Mouse (Mus musculus): ENCODE measurements around the gene Iglon5. TPM values are rescaled to one million over a fixed set of nuclear protein-coding genes. Genes with fewer than 3 reads are reported as not detected.

The Iglon5 gene
- total RNA-seq, 2 experiments from 2014 or later = 0.19 to 0.39 TPM

DNA sequence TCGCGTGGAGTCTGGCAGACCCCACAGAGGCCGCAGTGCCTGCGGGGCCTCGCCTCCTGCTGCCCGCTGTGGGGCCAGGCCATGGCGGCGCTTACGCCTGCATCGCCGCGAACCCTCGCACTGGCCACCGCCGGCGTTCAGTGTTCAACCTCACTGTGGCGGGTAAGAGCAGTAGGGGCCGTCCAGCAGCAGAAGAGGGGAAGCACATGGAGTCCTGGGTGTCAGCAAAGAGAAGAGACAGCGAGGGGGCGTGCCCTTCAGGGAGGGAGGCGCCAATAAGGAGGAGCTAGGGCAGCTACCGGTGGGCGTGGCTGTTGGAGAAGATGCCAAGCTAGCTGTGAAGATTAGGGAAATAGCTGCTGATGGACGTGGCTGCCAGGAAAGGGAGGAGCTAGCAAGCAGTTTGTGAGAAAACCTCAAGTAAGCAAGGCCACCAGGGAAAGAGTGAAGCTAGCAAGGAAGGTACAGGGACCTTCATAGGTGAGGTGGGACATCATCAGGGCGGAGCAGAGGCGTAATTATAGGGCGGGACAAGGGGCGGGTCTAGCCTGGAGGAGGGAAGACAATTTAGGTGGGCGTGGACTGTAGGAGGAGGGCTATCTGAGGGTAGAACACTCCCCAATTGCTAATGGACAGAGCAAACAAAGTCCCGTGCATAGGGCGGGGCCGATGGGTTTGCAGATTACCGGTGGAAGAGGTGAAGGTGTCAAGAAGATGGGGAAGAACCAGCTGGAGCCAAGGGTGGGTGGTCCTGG lies 24.4 kb downstream of the Iglon5 start:
- DNase-seq (ENCODE audit: low spot score) = peak; percentile 88

DNA sequence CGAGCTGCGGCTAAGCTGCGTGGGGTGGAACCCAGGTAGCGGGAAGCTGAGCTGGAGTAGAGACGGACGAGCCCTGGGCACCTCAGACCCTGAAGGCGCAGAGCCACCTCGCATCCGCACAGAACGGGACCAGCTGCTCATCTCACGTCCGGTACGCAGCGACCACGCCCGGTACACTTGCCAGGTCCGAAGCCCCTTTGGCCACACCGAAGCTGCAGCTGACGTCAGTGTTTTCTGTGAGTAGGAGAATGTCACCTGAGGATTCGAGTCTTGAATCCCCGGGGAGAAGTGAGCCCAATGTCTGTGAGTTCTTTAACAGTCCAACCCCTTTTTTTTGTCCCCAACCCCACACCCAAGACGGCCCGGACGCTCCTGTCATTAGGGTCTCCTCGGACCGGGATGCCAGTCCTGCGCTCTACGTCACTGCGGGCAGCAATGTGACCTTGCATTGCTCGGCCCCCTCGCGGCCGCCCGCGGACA lies 25.0 kb downstream of the Iglon5 start:
- no peak for DNase-seq (ENCODE audit: low spot score)

- DNase-seq (ENCODE audit: low spot score) = no peak
Observed at GRCm38 (mm10) chr7:43463976-43464375, 25.9 kb downstream of the Iglon5 start.

- no peak for DNase-seq (ENCODE audit: low spot score)
Observed at GRCm38 (mm10) chr7:43462851-43463250, 27.0 kb downstream of the Iglon5 start, which contains the start of gene Vsig10l. Gene Vsig10l, plus strand, starts transcription at chr7:43463151.

DNA sequence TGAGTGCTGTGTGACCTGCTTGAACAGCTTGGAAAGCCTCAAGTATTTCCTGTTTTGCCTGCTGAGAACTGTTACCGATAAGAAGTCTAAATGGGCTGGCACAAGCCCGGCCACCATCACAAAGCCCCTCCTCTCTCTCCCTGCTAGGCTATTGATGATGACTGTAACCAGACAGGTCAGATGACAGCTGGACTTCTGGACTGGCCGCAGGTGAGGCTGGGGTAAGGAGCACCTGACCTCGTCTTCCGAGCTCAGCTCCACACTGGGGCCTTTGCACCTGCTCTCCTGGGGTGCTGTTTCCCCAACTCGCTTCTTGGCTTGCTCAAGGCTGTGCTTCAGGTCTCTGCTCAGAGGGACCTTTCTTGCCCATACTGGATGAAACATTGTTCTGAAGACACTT lies 35.5 kb downstream of the Iglon5 start:
- DNase-seq (ENCODE audit: low spot score) = no peak

DNA sequence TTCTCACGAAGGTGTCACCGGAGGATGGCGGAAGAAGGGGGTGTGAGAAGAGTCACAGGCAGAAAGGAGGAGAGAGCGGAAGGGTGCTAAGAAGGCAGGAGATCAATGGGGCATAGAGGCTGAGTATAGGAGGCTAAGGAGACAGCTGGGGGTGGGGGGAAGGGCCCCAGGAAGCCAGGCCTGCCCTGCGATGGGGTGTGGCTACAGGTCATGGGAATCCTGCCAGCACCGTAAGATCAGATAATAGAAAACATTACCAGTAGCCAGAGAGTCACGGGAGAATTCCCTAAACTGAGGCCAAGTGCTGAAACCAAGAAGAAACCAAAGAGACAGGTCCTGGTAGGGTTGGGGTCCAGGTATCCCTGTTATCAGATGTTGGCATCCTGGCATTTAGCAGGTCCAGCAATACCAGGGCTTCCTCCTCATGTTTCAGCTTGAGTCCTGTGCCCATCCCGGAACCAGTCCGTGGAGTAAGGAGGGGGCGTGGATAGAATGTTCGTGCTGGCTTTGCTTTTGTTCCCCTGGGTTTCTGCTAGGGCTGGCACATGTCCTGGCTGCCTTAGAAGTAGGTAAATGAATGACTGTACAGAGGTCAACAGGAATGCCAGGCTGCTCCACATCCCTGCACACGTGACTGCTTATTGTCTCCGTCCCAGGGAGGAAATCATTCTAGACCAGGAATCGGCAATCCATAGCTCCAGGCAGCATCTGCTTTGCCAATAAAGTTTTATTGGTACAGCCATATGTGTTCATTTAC lies 36.1 kb downstream of the Iglon5 start:
- no peak for DNase-seq (ENCODE audit: low spot score)

GRCm38 (mm10) chr7:43452609-43453008 lies 37.3 kb downstream of the Iglon5 start:
- DNase-seq (ENCODE audit: low spot score) = no peak

GRCm38 (mm10) chr7:43451726-43452125 lies 38.1 kb downstream of the Iglon5 start:
- DNase-seq (ENCODE audit: low spot score) = no peak

DNA sequence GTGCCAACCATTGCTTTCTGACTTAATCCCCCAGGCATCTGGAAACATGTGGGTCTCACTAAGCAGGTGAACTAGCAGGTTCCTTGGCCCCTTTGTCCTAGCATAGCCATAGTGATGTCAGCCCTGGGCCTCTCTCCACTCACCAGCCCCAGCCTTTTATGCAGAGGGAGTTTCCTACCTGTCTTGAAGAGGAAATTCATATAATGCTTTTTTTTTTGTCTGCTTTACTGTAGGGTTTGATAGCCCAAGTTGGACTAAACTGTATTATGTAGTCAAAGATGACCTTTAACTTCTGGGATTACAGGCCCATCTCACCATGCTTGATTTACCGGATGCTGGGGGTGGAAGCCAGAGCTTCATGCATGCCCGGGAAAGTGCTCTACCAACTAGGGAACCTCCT lies 40.1 kb downstream of the Iglon5 start:
- DNase-seq (ENCODE audit: low spot score) = no peak

- DNase-seq (ENCODE audit: low spot score) = no peak
Observed at GRCm38 (mm10) chr7:43448246-43448645, 41.6 kb downstream of the Iglon5 start.

DNA sequence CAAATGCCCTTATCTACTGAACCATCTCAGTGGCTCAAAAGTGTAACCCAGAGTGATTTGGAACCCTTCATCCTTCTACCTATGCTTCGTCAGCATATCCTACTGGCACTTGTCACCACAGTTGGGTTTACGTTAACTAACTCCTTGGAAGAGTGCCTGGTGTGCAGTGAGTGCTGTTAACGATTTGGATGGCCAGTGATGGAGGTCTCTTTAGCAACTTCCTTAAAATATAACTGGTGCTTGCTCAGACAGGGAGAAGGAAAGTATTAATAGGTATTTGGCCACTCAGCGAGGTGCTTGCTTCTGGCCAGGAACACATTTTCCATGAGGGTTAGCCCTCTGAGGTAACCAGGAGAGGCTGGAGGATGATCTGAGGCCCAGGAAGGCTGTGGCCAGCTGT lies 42.1 kb downstream of the Iglon5 start:
- peak; percentile 50 for DNase-seq (ENCODE audit: low spot score)

- peak; percentile 96 for DNase-seq (ENCODE audit: low spot score)
Observed at GRCm38 (mm10) chr7:43443917-43444293, 46.0 kb downstream of the Iglon5 start, which contains the start of the genes Etfb and Gm45233. Gene Etfb, plus strand, starts transcription at chr7:43444083. Gene Gm45233, plus strand, starts transcription at chr7:43444128.

- DNase-seq (ENCODE audit: low spot score) = peak; percentile 87
Observed at GRCm38 (mm10) chr7:43443126-43443916, 46.6 kb downstream of the Iglon5 start.

DNA sequence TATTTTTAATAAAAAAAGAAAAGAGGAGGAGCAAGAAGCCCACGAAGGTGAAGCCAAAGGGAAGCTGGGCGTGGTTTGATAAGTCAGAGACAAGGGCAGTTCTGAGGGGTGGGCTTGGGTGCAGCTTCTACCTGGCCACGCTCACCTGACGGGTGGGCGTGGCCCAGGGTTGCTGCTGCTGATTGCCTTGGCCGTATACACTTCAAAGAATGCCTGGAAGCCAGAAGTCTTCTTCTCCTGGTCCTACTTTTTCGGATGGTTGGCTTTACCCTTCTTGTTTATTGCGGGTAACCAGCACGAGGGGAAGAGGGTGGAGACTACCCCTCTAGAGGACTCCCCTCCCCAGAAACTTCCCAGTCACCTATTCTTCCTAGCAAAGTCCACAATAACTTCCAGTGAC lies 47.2 kb downstream of the Iglon5 start:
- no peak for DNase-seq (ENCODE audit: low spot score)

GRCm38 (mm10) chr7:43441071-43441470 lies 48.8 kb downstream of the Iglon5 start:
- no peak for DNase-seq (ENCODE audit: low spot score)

DNA sequence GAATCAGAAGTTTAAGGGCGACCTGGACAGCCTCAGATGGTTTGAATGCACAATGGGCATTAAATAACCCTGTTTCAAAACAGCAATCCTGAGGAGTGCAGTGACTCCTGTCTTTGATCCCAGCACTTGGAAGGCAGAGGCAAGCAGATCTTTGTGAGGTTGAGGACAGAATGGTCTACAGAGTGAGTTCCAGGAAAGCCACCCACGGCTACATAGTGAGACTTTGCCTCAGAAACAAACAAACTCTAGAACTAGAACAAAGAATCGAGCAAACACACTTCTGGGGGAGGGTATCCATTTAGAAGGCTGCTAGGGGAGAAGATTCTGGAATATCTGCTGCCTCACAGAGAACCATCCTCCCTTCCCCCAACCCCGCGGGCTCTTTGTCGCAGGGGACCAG lies 49.4 kb downstream of the Iglon5 start, which contains the start of gene Cldnd2:
TSS of gene Cldnd2 (plus strand) at position 301 of the 400 bp plus-strand sequence.
- DNase-seq (ENCODE audit: low spot score) = no peak

DNA sequence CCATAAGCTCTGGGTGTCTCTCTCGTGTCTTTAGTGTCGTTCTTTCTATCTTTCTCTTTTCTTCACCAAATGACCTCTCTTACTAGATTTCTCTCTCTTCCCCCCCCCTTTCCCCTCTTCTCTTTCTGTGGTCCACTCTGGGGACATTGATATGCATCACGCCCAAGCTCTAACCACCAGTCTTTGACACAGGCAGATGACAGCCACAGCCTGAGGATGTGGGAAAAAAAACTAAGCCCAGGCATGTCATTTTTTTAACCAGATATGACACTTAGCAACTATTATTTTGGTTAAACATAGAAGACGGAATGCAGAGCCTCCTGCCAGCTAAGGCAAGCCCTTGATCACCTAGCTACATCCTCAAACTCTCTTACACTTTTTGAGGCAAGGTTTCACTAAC lies 51.3 kb downstream of the Iglon5 start:
- DNase-seq (ENCODE audit: low spot score) = no peak

DNA sequence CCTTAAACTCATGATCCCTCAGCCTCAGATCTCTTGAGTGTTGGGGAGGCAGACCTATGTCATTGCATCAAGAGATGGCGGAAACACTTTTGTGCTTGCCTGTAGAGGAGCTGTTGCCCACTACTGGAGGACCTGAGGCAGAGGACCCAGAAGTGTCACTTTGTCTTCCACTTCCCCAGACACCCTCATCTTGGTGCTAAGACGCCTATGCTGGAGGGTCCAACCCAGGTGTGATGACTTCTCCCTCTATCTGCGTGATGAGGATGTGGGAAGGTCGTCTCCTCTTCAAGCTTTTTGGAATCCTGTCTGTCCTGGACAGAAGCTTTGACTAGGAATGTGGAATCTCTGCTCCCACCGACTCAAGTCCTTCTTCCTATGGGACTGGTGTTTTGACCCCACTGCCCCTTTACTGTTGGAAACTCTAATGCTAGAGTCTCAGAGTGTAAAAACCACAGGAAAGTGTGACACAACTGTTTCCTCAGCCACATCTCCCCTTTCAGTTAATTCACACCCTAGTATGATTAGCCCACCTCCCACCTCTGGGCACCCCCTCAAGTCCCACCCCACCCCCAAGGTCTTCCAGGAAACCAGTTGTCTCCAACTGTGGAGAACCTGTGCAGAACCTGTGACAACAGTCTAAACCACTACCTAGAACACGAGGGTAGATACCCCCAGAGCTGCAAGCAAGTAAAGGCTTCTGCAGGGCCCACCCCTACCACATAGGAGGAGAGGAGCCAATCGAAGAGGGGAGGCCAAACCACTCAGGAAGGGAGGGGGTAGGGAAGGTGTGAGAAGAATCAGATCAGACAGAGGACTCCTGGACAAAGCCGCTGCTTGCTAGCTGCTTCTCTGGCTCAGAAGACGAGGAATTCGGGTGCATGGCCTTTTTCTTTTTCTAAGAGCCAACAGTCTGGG lies 53.3 kb downstream of the Iglon5 start, which contains the start of gene Nkg7:
TSS of gene Nkg7 (plus strand) at position 733 of the 915 bp plus-strand sequence.
- no peak for DNase-seq (ENCODE audit: low spot score)

DNA sequence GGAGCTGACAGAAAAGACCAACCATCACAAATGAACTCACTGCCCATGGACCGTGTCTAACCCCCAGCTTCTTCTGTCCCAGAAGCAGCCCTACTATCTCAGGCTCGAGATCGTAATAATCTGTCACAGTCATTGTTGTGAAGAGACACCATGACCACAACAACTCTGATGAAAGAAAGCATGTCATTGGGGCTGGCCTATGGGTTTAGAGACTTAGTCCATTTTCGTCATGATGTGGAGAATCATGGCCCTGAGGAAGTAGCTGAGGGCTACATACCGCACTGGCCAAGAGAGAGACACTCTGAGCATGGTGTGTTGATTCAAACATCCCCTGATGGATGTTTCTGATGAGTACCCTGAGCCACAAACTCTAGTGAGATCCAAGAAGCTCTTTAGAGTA lies 55.2 kb downstream of the Iglon5 start:
- no peak for DNase-seq (ENCODE audit: low spot score)

DNA sequence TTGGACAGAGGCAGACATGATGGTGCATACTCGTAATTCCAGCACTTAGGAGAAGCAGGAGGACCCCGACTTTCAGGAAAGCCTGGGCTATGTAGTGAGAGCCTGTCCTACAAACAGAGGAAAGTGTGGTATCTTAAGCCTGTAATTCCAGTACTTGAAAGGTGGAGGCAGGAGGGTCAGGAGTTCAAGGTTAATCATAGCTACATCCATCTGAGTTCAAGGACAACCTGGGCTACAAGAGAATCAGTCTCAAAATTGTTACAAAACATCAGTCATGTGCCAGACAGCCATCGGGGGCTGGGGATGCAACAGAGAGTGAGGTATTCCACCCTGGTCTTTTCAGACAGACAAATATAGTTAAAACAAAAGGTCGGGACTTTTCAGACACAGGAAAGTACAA lies 57.0 kb downstream of the Iglon5 start:
- no peak for DNase-seq (ENCODE audit: low spot score)

Data from gastrocnemius, adult 18-20 months (tissue).